Mouse (Mus musculus) MEL (cell line): ENCODE results near the gene Commd3. TPM values are rescaled to one million over a fixed set of nuclear protein-coding genes. Genes with fewer than 3 reads are reported as not detected.

ENCODE experiments used
- DNase-seq: peaks from one replicate; pipeline ENCODE4 v3.0.0; 2011; ENCODE audit warnings: low read depth, low spot score
- H3K27ac ChIP-seq: 2 replicates; pipeline ENCODE4 v1.5.1; 2012; ENCODE audit warnings: low read depth, mild to moderate bottlenecking, control low read depth, low read length, moderate library complexity; ENCODE audit not compliant: control insufficient read depth
- H3K27me3 ChIP-seq, 2 experiments: fragments of 150-350 bp in 1 of 2; sonication (generic) in 1 of 2; 2 replicates each; pipeline ENCODE4 v1.6.1; 2012; ENCODE audit warnings: low read length in 2 of 2, mild to moderate bottlenecking in 2 of 2, improper control_type of control experiment in 1 of 2, moderate library complexity in 1 of 2; ENCODE audit not compliant: insufficient read depth in 2 of 2, control insufficient read depth in 1 of 2
- H3K36me3 ChIP-seq, 2 experiments: 2 replicates each; pipeline ENCODE4 v1.6.1; 2012 to 2014; ENCODE audit warnings: low read length in 2 of 2, improper control_type of control experiment in 1 of 2, inconsistent platforms in 1 of 2, mild to moderate bottlenecking in 1 of 2; ENCODE audit not compliant: insufficient read depth in 2 of 2, control insufficient read depth in 1 of 2
- H3K4me1 ChIP-seq, 2 experiments: fragments of 150-350 bp in 1 of 2; sonication (generic) in 1 of 2; 2 replicates each; pipeline ENCODE4 v1.6.1; 2012; ENCODE audit warnings: low read length in 2 of 2, improper control_type of control experiment in 1 of 2, mild to moderate bottlenecking in 1 of 2; ENCODE audit not compliant: insufficient read depth in 2 of 2, control insufficient read depth in 1 of 2
- H3K4me3 ChIP-seq, 2 experiments: fragments of 150-350 bp in 1 of 2; sonication (generic) in 1 of 2; 2 replicates each; pipeline ENCODE4 v1.5.1; 2012; ENCODE audit warnings: low read depth in 2 of 2, low read length in 2 of 2, mild to moderate bottlenecking in 2 of 2, moderate library complexity in 2 of 2, control low read depth in 1 of 2, improper control_type of control experiment in 1 of 2; ENCODE audit not compliant: control insufficient read depth in 1 of 2, insufficient read depth in 1 of 2
- H3K79me2 ChIP-seq: 2 replicates; pipeline ENCODE4 v1.6.1; 2012; ENCODE audit warnings: mild to moderate bottlenecking, low read length, moderate library complexity; ENCODE audit not compliant: control insufficient read depth, poor library complexity, insufficient read depth
- H3K9ac ChIP-seq: 2 replicates; pipeline ENCODE4 v1.6.1; 2012; ENCODE audit warnings: low read depth, mild to moderate bottlenecking, control low read depth, low read length, moderate library complexity; ENCODE audit not compliant: control insufficient read depth, poor library complexity, severe bottlenecking
- H3K9me3 ChIP-seq: fragments of 150-350 bp; sonication (generic); replicated peaks from 2 replicates; pipeline ENCODE4 v1.6.1; 2012; ENCODE audit warnings: mild to moderate bottlenecking, low read length, improper control_type of control experiment, moderate library complexity; ENCODE audit not compliant: insufficient read depth
- BHLHE40 ChIP-seq: IDR thresholded peaks from 2 replicates; pipeline ENCODE4 v1.6.1; 2012; ENCODE audit warnings: low read depth, mild to moderate bottlenecking, inconsistent platforms, low read length, improper control_type of control experiment, borderline replicate concordance
- CTCF ChIP-seq, 3 experiments: IDR thresholded peaks in 2 of 3; conservative IDR thresholded peaks in 1 of 3; 2 replicates each; pipeline ENCODE4 v1.5.1; 2011 to 2012; ENCODE audit warnings: low read length in 3 of 3, low read depth in 2 of 3, mild to moderate bottlenecking in 2 of 3, improper control_type of control experiment in 1 of 3, inconsistent platforms in 1 of 3, mixed read lengths in 1 of 3, moderate library complexity in 1 of 3; ENCODE audit not compliant: control insufficient read depth in 1 of 3, insufficient read depth in 1 of 3, poor library complexity in 1 of 3, severe bottlenecking in 1 of 3
- EP300 ChIP-seq, 2 experiments: IDR thresholded peaks; 2 replicates each; pipeline ENCODE4 v1.6.1; 2011; ENCODE audit warnings: improper control_type of control experiment in 2 of 2, low read length in 2 of 2, low read depth in 1 of 2, mild to moderate bottlenecking in 1 of 2
- JUND ChIP-seq: IDR thresholded peaks from 2 replicates; pipeline ENCODE4 v1.6.1; 2011; ENCODE audit warnings: low read depth, mild to moderate bottlenecking, improper control_type of control experiment, low read length
- MXI1 ChIP-seq: IDR thresholded peaks from 2 replicates; pipeline ENCODE4 v1.6.1; 2011; ENCODE audit warnings: mild to moderate bottlenecking, low read depth, low read length, improper control_type of control experiment
- MYC ChIP-seq: IDR thresholded peaks from 2 replicates; pipeline ENCODE4 v1.6.1; 2011; ENCODE audit warnings: low read depth, mild to moderate bottlenecking, low read length, improper control_type of control experiment, moderate library complexity
- NELFE ChIP-seq: IDR thresholded peaks from 2 replicates; pipeline ENCODE4 v1.6.1; 2011; ENCODE audit warnings: low read depth, low read length, improper control_type of control experiment
- NRF1 ChIP-seq: IDR thresholded peaks from 2 replicates; pipeline ENCODE4 v1.6.1; 2014; ENCODE audit warnings: low read depth, mild to moderate bottlenecking, inconsistent platforms, low read length, improper control_type of control experiment, moderate library complexity; ENCODE audit not compliant: poor library complexity, insufficient read depth, severe bottlenecking
- POLR2A ChIP-seq, 2 experiments: IDR thresholded peaks; 2 replicates each; pipeline ENCODE4 v1.6.1; 2011 to 2012; ENCODE audit warnings: low read length in 2 of 2, mild to moderate bottlenecking in 2 of 2, control low read depth in 1 of 2, improper control_type of control experiment in 1 of 2, low read depth in 1 of 2, moderate library complexity in 1 of 2; ENCODE audit not compliant: control insufficient read depth in 1 of 2, insufficient read depth in 1 of 2, poor library complexity in 1 of 2
- POLR2AphosphoS2 ChIP-seq: IDR thresholded peaks from 2 replicates; pipeline ENCODE4 v1.6.1; 2011; ENCODE audit warnings: low read length, improper control_type of control experiment
- RAD21 ChIP-seq: IDR thresholded peaks from 2 replicates; pipeline ENCODE4 v1.6.1; 2011; ENCODE audit warnings: mild to moderate bottlenecking, low read depth, low read length, improper control_type of control experiment
- RCOR1 ChIP-seq: IDR thresholded peaks from 2 replicates; pipeline ENCODE4 v1.6.1; 2012; ENCODE audit warnings: low read depth, mild to moderate bottlenecking, inconsistent platforms, low read length, improper control_type of control experiment
- SIN3A ChIP-seq: IDR thresholded peaks from 2 replicates; pipeline ENCODE4 v1.6.1; 2012; ENCODE audit warnings: low read length, improper control_type of control experiment, inconsistent platforms
- USF2 ChIP-seq, 2 experiments: IDR thresholded peaks; 2 replicates each; pipeline ENCODE4 v1.6.1; 2011 to 2012; ENCODE audit warnings: improper control_type of control experiment in 2 of 2, low read length in 2 of 2, borderline replicate concordance in 1 of 2, inconsistent platforms in 1 of 2, low read depth in 1 of 2, mild to moderate bottlenecking in 1 of 2; ENCODE audit not compliant: insufficient read depth in 1 of 2
- ZMIZ1 ChIP-seq: IDR thresholded peaks from 2 replicates; pipeline ENCODE4 v1.6.1; 2012; ENCODE audit warnings: low read depth, mild to moderate bottlenecking, inconsistent platforms, low read length, improper control_type of control experiment, moderate library complexity
- ZNF384 ChIP-seq: IDR thresholded peaks from 2 replicates; pipeline ENCODE4 v1.6.1; 2012; ENCODE audit warnings: low read depth, mild to moderate bottlenecking, inconsistent platforms, low read length, improper control_type of control experiment
- polyA plus RNA-seq, 2 experiments: library from polyadenylated mRNA; stranded (reverse) in 1 of 2; unstranded in 1 of 2; fragments of >175 nt in 1 of 2; fragments of >200 nt in 1 of 2; gene quantifications; 2 replicates each; pipeline versions ENCODE4 v1.2.1 to v1.2.4; 2012; ENCODE audit warnings: low replicate concordance in 2 of 2, low read depth in 1 of 2; ENCODE audit not compliant: insufficient read length in 2 of 2, insufficient read depth in 1 of 2, missing spikeins in 1 of 2
- total RNA-seq: library from RNA; depleted of rRNA; stranded (reverse); fragments of 300-350 nt; gene quantifications from 2 replicates; pipeline ENCODE4 v1.2.3, GENCODE M21; 2012

Gene Commd3
- total and polyA plus RNA-seq, 3 experiments, result 47.0 to 70.7 TPM; not detected in 1

DNA sequence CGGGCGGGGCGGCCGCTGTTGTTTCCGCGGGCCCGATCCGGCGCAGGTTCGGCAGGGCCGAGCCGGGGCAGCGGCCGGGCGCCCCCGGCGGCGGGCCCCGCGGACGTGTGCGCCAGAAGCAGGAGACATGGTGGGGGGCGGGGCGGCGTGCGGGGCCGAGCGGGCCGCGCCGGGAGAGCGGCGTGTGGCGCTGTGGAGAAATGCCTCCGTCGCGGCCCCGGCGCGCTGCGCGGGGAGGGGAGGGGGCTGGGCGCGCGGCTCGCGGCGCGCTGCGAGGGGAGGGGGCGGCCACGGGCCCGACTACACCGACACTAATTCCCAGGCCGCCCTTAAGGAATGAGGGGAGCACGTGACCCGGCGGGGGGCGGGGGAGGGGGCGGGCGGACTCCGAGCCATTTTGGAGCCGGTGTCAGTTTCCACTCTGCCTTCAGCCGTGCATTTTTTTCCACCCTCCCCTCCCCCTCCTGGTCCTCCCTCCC lies 4.3 kb downstream of the Commd3 start (continued):
- TF ChIP-seq USF2 (IDR thresholded peaks at IDR 0.05; ENCODE audit: borderline replicate concordance in 1 of 2, insufficient read depth in 1 of 2, low read depth in 1 of 2, low read length in 2 of 2) (peak in 1 of 2 experiments; percentile 65; a peak in 1 of 4 replicates), JUND (no peak), BHLHE40 (peak; percentile 63; the same call in 1 of the 2 replicates), NRF1 (no peak), ZMIZ1 (no peak), ZNF384 (peak; percentile 62), POLR2AphosphoS2 (no peak), RCOR1 (no peak), RAD21 (no peak), MXI1 (no peak; the same call in 1 of the 2 replicates), CTCF (IDR thresholded peaks at IDR 0.05 in 2 of 3, conservative IDR thresholded peaks at IDR 0.05 in 1 of 3; ENCODE audit: control insufficient read depth in 1 of 3, insufficient read depth in 1 of 3, low read depth in 2 of 3, low read length in 3 of 3, poor library complexity in 1 of 3, severe bottlenecking in 1 of 3) (peak in 1 of 3 experiments; percentile 10; a peak in 1 of 6 replicates)

DNA sequence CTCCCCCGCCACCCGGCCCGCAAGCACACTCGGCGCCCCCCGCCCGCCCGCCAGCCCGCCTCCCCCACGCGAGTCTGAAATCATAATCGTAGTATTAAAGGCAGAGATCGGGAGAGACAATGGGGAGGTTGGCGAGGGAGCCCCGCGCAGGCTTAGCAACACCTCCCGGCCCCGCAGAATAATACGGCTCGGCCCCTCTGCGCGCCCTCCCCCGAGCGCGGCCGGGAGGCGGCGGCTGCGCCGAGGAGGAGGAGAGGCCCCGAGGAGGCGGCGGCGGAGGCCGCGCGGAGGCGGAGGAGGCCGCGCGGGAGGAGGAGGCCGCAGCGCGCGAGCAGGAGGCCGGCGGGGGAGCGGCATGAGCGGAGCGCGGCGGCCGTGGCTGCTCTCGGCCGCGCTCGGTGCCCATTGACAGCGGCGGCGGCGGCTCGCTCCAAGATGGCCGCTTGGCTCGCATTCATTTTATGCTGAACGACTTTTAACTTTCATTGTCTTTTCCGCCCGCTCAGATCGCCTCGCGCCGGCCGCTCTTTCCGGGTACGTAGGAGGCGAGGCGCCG lies 4.8 kb downstream of the Commd3 start, which contains the start of gene Bmi1:
Bmi1 (plus strand) TSS at position 83 of the 556 bp plus-strand sequence.
- peak within 1 kb of the TSS; percentile 81 for H3K27ac ChIP-seq
- peaks cover 0 to 3% of the 10 kb centered on the region in 2 experiments; a peak in 2 of 4 replicates for H3K27me3 ChIP-seq
- H3K9me3 ChIP-seq, result no peaks in the 10 kb centered on the region
- peak; percentile 63 for DNase-seq
- peak within 1 kb of the TSS; percentile 85 for H3K4me3 ChIP-seq
- H3K79me2 ChIP-seq, result peaks cover 35% of the 10 kb centered on the region
- TF ChIP-seq POLR2A (IDR thresholded peaks at IDR 0.05; ENCODE audit: control insufficient read depth in 1 of 2, insufficient read depth in 1 of 2, low read depth in 1 of 2, low read length in 2 of 2, poor library complexity in 1 of 2), result peak; percentile 20 to 32; a peak in 1 of 4 replicates
- no peak for TF ChIP-seq EP300 (IDR thresholded peaks at IDR 0.05; ENCODE audit: low read depth in 1 of 2, low read length in 2 of 2)
- TF ChIP-seq SIN3A, result peak; percentile 23; the same call in 1 of the 2 replicates
- TF ChIP-seq NELFE, result peak; percentile 38; the same call in 1 of the 2 replicates
- no peak for TF ChIP-seq MYC
- peak; percentile 33; the same call in 1 of the 2 replicates for TF ChIP-seq NRF1
- H3K4me1 ChIP-seq, result peaks cover 17 to 19% of the 10 kb centered on the region in 2 experiments
- peaks cover 3 to 31% of the 10 kb centered on the region in 2 experiments for H3K36me3 ChIP-seq
- peak within 1 kb of the TSS; percentile 92 for H3K9ac ChIP-seq
